Mouse (Mus musculus): Measurements from ENCODE around the gene Thap2. TPM values are rescaled to one million over a fixed set of nuclear protein-coding genes. Genes with fewer than 3 reads are reported as not detected.

The Thap2 gene
- total and polyA plus RNA-seq, 2 experiments from 2014 or later: 10.1 to 11.8 TPM

DNA sequence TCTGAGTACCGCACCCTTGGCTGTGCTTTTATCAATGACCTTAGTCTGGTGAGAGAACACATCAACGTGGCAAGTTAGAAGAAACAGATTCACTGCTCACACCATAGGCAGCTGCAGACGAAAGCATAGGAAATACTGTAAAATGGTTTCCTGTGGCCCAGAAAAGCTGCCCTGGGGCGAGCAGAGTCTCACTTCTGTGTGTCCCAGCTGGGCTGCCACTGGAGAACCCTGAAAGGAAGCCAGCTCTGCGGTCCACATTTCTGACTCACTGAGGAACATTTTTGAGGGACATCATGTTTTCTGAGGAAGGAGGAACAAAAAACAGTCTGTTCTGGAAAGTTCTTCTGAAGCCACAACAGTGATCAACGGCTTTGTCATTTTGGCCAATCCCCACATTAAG is 55.7 kb downstream of the Thap2 start:
- no peak overlapping the region for H3K4me3 ChIP-seq (ENCODE audit: low read length)
- H3K27ac ChIP-seq: no peak overlapping the region
- H3K4me2 ChIP-seq (ENCODE audit: low read depth, low read length): no peak overlapping the region
- H3K9ac ChIP-seq (replicated peaks; ENCODE audit: low read length): no peak overlapping the region
- no peak for TF ChIP-seq CTCF (IDR thresholded peaks at IDR 0.05; ENCODE audit: low read depth)
- DNase-seq (ENCODE audit: low spot score): no peak
- no peaks in the 10 kb centered on the region for H3K9me3 ChIP-seq (ENCODE audit: low read length)
- 75% methylated on average over 6 of the region's 6 CpGs for WGBS
- ATAC-seq: no peak
- H3K36me3 ChIP-seq (ENCODE audit: insufficient read depth, low read length): no peaks in the 10 kb centered on the region
- no peaks in the 10 kb centered on the region for H3K4me1 ChIP-seq (ENCODE audit: insufficient read depth, low read length)
- no peaks in the 10 kb centered on the region for H3K27me3 ChIP-seq (ENCODE audit: insufficient read depth, low read length)

DNA sequence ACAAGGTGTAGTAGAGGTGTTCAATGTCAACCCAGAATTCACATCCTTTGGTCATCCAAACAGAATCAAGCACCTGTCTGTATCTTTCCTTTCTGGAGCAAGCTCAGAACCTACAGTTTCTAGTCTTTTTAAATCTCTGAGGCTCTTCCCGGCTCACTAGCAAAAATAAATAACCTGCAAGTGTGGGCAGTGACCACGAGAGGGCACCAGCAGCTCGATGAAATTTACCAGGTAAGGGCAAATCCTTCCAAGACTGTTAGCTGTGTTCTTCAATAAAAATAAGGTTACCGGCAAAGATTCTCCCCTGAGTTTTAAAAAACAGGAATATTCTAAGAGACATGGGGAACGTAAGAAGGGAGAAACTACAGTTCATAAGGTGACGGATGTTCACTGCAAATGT is 60.9 kb downstream of the Thap2 start:
- H3K27ac ChIP-seq: no peak overlapping the region
- no peaks in the 10 kb centered on the region for H3K27me3 ChIP-seq (ENCODE audit: insufficient read depth, low read length)
- H3K36me3 ChIP-seq (ENCODE audit: insufficient read depth, low read length): no peaks in the 10 kb centered on the region
- no peaks in the 10 kb centered on the region for H3K9me3 ChIP-seq (ENCODE audit: low read length)
- no peak overlapping the region for H3K4me2 ChIP-seq (ENCODE audit: low read depth, low read length)
- peak; percentile 86 for DNase-seq (ENCODE audit: low spot score)
- peak; percentile 82 for TF ChIP-seq CTCF (IDR thresholded peaks at IDR 0.05; ENCODE audit: low read depth)
- H3K4me1 ChIP-seq (ENCODE audit: insufficient read depth, low read length): no peaks in the 10 kb centered on the region
- peak; percentile 55 for ATAC-seq
- no peak overlapping the region for H3K4me3 ChIP-seq (ENCODE audit: low read length)
- 8% methylated on average over 6 of the region's 6 CpGs for WGBS
- H3K9ac ChIP-seq (replicated peaks; ENCODE audit: low read length): no peak overlapping the region

DNA sequence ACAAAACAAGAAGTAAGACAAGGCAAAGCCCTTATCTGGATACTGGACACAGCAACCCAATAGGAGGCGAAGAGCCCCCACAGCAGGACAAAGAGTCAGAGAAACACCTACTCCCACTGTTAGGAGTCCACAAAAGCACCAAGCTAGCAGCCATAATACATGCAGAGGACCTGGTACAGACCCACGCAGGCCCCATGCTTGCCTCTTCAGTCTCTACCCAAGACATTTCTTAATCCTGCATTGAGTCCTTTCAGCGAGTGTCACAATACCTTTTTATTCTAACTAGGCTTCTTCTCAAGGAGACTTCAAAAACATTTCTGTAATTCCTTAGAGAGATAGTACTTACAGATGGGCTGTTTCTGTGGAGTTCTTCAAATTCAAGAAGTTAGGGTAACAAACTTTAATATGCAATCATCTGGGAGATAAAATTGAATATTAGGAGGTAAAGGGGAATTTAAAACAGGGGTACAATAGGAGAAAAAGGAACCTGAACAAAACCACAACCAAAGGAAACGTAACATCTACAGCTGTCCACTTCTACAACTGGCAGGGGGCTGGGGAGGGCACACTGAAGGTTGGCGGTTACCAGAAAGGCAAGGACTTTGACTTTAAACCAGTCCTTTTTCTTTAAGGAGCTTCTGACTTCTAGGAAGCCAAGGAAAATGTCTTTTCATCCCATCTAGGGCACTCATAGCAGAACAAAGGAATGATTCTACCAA is 62.8 kb downstream of the Thap2 start:
- H3K27me3 ChIP-seq (ENCODE audit: insufficient read depth, low read length): no peaks in the 10 kb centered on the region
- no peak for ATAC-seq
- H3K4me2 ChIP-seq (ENCODE audit: low read depth, low read length): no peak overlapping the region
- H3K9ac ChIP-seq (replicated peaks; ENCODE audit: low read length): no peak overlapping the region
- no peaks in the 10 kb centered on the region for H3K9me3 ChIP-seq (ENCODE audit: low read length)
- DNase-seq (ENCODE audit: low spot score): no peak
- H3K4me1 ChIP-seq (ENCODE audit: insufficient read depth, low read length): no peaks in the 10 kb centered on the region; the same call in 1 of the 2 replicates
- no peak overlapping the region for H3K27ac ChIP-seq
- WGBS: 82% methylated on average over 5 of the region's 5 CpGs
- H3K36me3 ChIP-seq (ENCODE audit: insufficient read depth, low read length): no peaks in the 10 kb centered on the region
- TF ChIP-seq CTCF (IDR thresholded peaks at IDR 0.05; ENCODE audit: low read depth): no peak
- no peak overlapping the region for H3K4me3 ChIP-seq (ENCODE audit: low read length)

Other genes with a start within 250 kb of the Thap2 start
- gene Tph2, start 199.4 kb downstream of the Thap2 start, total RNA-seq (2014; rRNA removed): 9.8 and 14.0 TPM in 2 replicates
- gene Tph2, start 199.4 kb downstream of the Thap2 start, polyA plus RNA-seq (2015; fragmentation: Nextera tagmentation; extraction: Ambion mirVana): 13.6 and 17.9 TPM in 2 replicates
- 6.1 and 8.5 TPM in 2 replicates for gene Tbc1d15, start 133.0 kb downstream of the Thap2 start, total RNA-seq (2014; rRNA removed)
- gene Tbc1d15, start 133.0 kb downstream of the Thap2 start, polyA plus RNA-seq (2015; fragmentation: Nextera tagmentation; extraction: Ambion mirVana): 30.2 and 36.1 TPM in 2 replicates
- gene Rab21, start 68.8 kb downstream of the Thap2 start, total RNA-seq (2014; rRNA removed): 24.8 and 27.1 TPM in 2 replicates
- gene Rab21, start 68.8 kb downstream of the Thap2 start, polyA plus RNA-seq (2015; fragmentation: Nextera tagmentation; extraction: Ambion mirVana): 9.0 and 10.1 TPM in 2 replicates
- 13.5 and 49.9 TPM in 2 replicates for gene Tmem19, start 21.9 kb downstream of the Thap2 start, total RNA-seq (2014; rRNA removed)
- gene Tmem19, start 21.9 kb downstream of the Thap2 start, polyA plus RNA-seq (2015; fragmentation: Nextera tagmentation; extraction: Ambion mirVana): 33.5 and 34.0 TPM in 2 replicates
- 20.9 and 43.9 TPM in 2 replicates for gene Zfc3h1, start 516 bp upstream of the Thap2 start, total RNA-seq (2014; rRNA removed)
- gene Zfc3h1, start 516 bp upstream of the Thap2 start, polyA plus RNA-seq (2015; fragmentation: Nextera tagmentation; extraction: Ambion mirVana): 9.8 and 11.0 TPM in 2 replicates
- gene A930009A15Rik, start 185.5 kb upstream of the Thap2 start, total RNA-seq (2014; rRNA removed): 1.3 TPM in 1 of 2 replicates, not detected in the other
- gene A930009A15Rik, start 185.5 kb upstream of the Thap2 start, polyA plus RNA-seq (2015; fragmentation: Nextera tagmentation; extraction: Ambion mirVana): 4.0 and 5.0 TPM in 2 replicates
- 2.3 and 3.3 TPM in 2 replicates for gene Lgr5, start 203.3 kb upstream of the Thap2 start, total RNA-seq (2014; rRNA removed)
- 2.6 and 3.0 TPM in 2 replicates for gene Lgr5, start 203.3 kb upstream of the Thap2 start, polyA plus RNA-seq (2015; fragmentation: Nextera tagmentation; extraction: Ambion mirVana)

All from hindbrain, postnatal 0 days (tissue).